Mouse (Mus musculus) midbrain, embryonic 11.5 days (tissue): ENCODE results near the gene Pdcd6. TPM values are rescaled to one million over a fixed set of nuclear protein-coding genes. Genes with fewer than 3 reads are reported as not detected.

Source experiments
- ATAC-seq: fragments of 200-750 bp; cut with Nextera tagmentation; 2 replicates; pipeline ENCODE4 v1.8.0; 2017; ENCODE audit warnings: moderate TSS enrichment, moderate library complexity; ENCODE audit not compliant: low FRiP score
- DNase-seq: peaks from one replicate; pipeline ENCODE4 v3.0.0; 2015; ENCODE audit warnings: low spot score; ENCODE audit errors: missing footprints
- H3K27ac ChIP-seq: fragments of 300-500 bp; sonication (generic); 2 replicates; pipeline ENCODE4 v1.5.1; 2014; ENCODE audit warnings: low read depth, low read length
- H3K27me3 ChIP-seq: fragments of 300-500 bp; sonication (generic); 2 replicates; pipeline ENCODE4 v1.6.1; 2014; ENCODE audit warnings: mild to moderate bottlenecking, low read length, moderate library complexity, mixed read lengths; ENCODE audit not compliant: control insufficient read depth, insufficient read depth
- H3K36me3 ChIP-seq: fragments of 300-500 bp; sonication (generic); 2 replicates; pipeline ENCODE4 v1.6.1; 2014; ENCODE audit warnings: mild to moderate bottlenecking, low read length, moderate library complexity, mixed read lengths; ENCODE audit not compliant: control insufficient read depth, insufficient read depth
- H3K4me1 ChIP-seq: fragments of 300-500 bp; sonication (generic); 2 replicates; pipeline ENCODE4 v1.6.1; 2014; ENCODE audit warnings: low read length; ENCODE audit not compliant: control insufficient read depth, insufficient read depth
- H3K4me2 ChIP-seq: fragments of 300-500 bp; sonication (generic); 2 replicates; pipeline ENCODE4 v1.6.1; 2014; ENCODE audit warnings: mild to moderate bottlenecking, moderate library complexity
- H3K4me3 ChIP-seq: fragments of 300-500 bp; sonication (generic); 2 replicates; pipeline ENCODE4 v1.5.1; 2014; ENCODE audit warnings: low read depth, low read length
- H3K9ac ChIP-seq: fragments of 300-500 bp; sonication (generic); 2 replicates; pipeline ENCODE4 v1.6.1; 2014; ENCODE audit warnings: low read length
- H3K9me3 ChIP-seq: fragments of 300-500 bp; sonication (generic); 2 replicates; pipeline ENCODE4 v1.6.1; 2016; ENCODE audit warnings: low read length; ENCODE audit not compliant: control insufficient read depth
- WGBS: fragments of 180-500 bp; shearing (Covaris S2); extraction: QIAGEN DNeasy Blood & Tissue Kit; methylation state at CpG from one replicate; pipeline ENCODE4 v1.1.7; 2014; 5-methylcytosine and 5-hydroxymethylcytosine counted together
- polyA plus RNA-seq: library from polyadenylated mRNA; unstranded; fragments of >200 nt; fragmentation: Nextera tagmentation; extraction: Ambion mirVana; gene quantifications from 2 replicates; pipeline ENCODE4 v1.2.1, GENCODE M21; 2014

Pdcd6 gene
- polyA plus RNA-seq, 1 experiment from 2014 or later = 125 TPM

DNA sequence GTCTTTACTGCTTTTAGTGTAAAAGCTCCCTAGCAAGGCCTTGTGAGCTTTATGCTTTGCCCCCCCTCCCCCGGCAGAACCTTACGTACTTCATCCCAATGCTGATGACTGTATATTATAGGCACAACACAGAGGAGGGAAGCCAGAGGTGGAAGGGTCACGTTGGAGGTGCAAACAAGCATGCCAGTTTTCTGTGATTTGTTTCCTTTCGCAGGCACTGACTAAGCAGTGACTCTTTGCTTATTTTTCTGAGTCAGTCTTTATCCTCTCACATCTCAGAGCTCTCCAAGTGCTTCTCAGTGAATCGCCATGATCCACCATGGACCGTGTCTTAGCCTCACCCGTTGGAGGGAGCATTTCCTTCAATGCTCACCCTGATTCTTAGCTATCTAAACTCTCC lies 21.0 kb downstream of the Pdcd6 start:
- Histone ChIP-seq H3K27me3 (peaks cover 6% of the 10 kb centered on the region; the same call in 1 of the 2 replicates), H3K9ac (no peak overlapping the region), H3K27ac (no peak overlapping the region), H3K4me1 (no peaks in the 10 kb centered on the region), H3K4me3 (no peak overlapping the region), H3K36me3 (no peaks in the 10 kb centered on the region), H3K9me3 (no peaks in the 10 kb centered on the region), H3K4me2 (no peak overlapping the region)
- WGBS = 85% methylated on average over 7 of the region's 7 CpGs
- DNase-seq (no peak), ATAC-seq (no peak)

- peak; percentile 88 for DNase-seq
- H3K4me2 ChIP-seq = peak within 1 kb of the TSS; percentile 43
- whole genome bisulfite sequencing = under 1% methylated on average over 26 of the region's 27 CpGs
- no peaks in the 10 kb centered on the region for H3K4me1 ChIP-seq
- H3K4me3 ChIP-seq = peak within 1 kb of the TSS; percentile 6; the same call in 1 of the 2 replicates
- no peaks in the 10 kb centered on the region for H3K36me3 ChIP-seq
- 0 out of 2 replicates have a peak within 1 kb of the TSS, but pooled peaks have one; percentile 4 for H3K9ac ChIP-seq
- H3K27ac ChIP-seq = no peak within 1 kb of the TSS
- peak; percentile 82 for ATAC-seq
- no peaks in the 10 kb centered on the region for H3K9me3 ChIP-seq
- H3K27me3 ChIP-seq = peaks cover 8% of the 10 kb centered on the region
Observed at GRCm38 (mm10) chr13:74292167-74292566, 25.2 kb downstream of the Pdcd6 start, which contains the start of gene Ahrr. TSS of gene Ahrr (minus strand) at chr13:74292331.

DNA sequence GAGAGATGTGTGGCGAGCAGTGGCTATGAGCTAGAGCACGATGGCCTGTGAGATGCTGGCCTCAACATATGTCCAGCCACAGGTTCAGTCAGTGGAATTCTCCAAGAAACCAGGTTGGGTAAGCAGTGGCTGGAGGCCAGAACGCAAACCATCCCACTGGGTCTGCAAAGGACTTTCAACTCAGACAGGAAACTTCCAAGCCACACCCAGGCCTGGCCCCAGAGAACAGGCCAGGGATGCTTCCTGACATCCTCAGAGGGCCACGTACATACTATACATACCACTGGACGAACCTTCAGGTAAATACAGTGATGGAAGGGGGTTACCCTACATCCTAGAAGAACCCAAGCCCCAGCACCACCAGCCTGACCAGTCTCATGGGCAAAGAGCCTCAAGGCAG lies 27.7 kb downstream of the Pdcd6 start:
- ATAC-seq (no peak), DNase-seq (no peak)
- H3K27ac ChIP-seq = no peak overlapping the region
- no peaks in the 10 kb centered on the region for H3K4me1 ChIP-seq
- no peak overlapping the region for H3K9ac ChIP-seq
- H3K4me2 ChIP-seq = no peak overlapping the region
- no peak overlapping the region for H3K4me3 ChIP-seq
- no peaks in the 10 kb centered on the region for H3K36me3 ChIP-seq
- no peaks in the 10 kb centered on the region for H3K9me3 ChIP-seq
- peaks cover 8% of the 10 kb centered on the region for H3K27me3 ChIP-seq
- 88% methylated on average over 5 of the region's 5 CpGs for WGBS

DNA sequence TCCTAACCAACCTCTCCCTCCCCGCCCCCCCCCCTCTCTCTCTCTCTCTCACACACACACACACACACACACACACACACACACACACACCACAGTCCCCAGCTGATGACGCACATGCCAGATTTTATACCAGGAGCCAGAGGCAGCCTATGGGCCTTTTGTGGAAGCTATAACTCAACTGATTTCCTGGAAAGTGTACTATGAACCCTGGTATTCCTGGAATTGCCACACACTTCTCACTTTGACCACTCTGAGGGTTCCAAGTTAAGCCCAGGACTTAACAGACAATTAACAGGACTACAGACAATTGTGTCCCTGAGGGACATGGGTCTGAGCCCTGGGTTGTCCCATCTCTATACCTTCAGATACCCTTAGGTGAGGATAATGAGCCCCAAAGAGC lies 35.1 kb downstream of the Pdcd6 start:
- Histone ChIP-seq H3K27me3 (no peaks in the 10 kb centered on the region), H3K9ac (no peak overlapping the region), H3K4me2 (no peak overlapping the region), H3K27ac (no peak overlapping the region), H3K4me1 (no peaks in the 10 kb centered on the region), H3K36me3 (no peaks in the 10 kb centered on the region), H3K4me3 (no peak overlapping the region), H3K9me3 (no peaks in the 10 kb centered on the region)
- 95% methylated on average over 1 of the region's 2 CpGs for WGBS
- no peak for DNase-seq
- ATAC-seq = no peak

- Histone ChIP-seq H3K9ac (no peak overlapping the region), H3K4me3 (no peak overlapping the region), H3K4me1 (no peaks in the 10 kb centered on the region), H3K27ac (no peak overlapping the region), H3K9me3 (no peaks in the 10 kb centered on the region), H3K36me3 (no peaks in the 10 kb centered on the region), H3K4me2 (no peak overlapping the region), H3K27me3 (no peaks in the 10 kb centered on the region)
- ATAC-seq = no peak
- no peak for DNase-seq
- 87% methylated on average over 4 of the region's 4 CpGs for WGBS
Observed at GRCm38 (mm10) chr13:74275726-74276125, 41.7 kb downstream of the Pdcd6 start.

GRCm38 (mm10) chr13:74260231-74260992 lies 57.0 kb downstream of the Pdcd6 start:
- H3K27me3 ChIP-seq = no peaks in the 10 kb centered on the region
- WGBS = 6% methylated on average over 10 of the region's 10 CpGs
- peak overlapping the region; percentile 86 for H3K4me2 ChIP-seq
- no peaks in the 10 kb centered on the region for H3K36me3 ChIP-seq
- no peak for DNase-seq
- H3K4me1 ChIP-seq = no peaks in the 10 kb centered on the region
- H3K27ac ChIP-seq = no peak overlapping the region
- H3K9me3 ChIP-seq = no peaks in the 10 kb centered on the region
- H3K9ac ChIP-seq = peak overlapping the region; percentile 83
- peak overlapping the region; percentile 54 for H3K4me3 ChIP-seq
- ATAC-seq = peak; percentile 90

GRCm38 (mm10) chr13:74259460-74260230 lies 57.7 kb downstream of the Pdcd6 start:
- peak; percentile 89 for ATAC-seq

More at GRCm38 (mm10) chr13:74259460-74260230, 57.7 kb downstream of the Pdcd6 start:
- WGBS = 4% methylated on average over 35 of the region's 35 CpGs
- peak overlapping the region; percentile 86 for H3K4me2 ChIP-seq
- peak; percentile 94 for DNase-seq
- H3K9me3 ChIP-seq = no peaks in the 10 kb centered on the region
- H3K36me3 ChIP-seq = no peaks in the 10 kb centered on the region
- H3K4me3 ChIP-seq = peak overlapping the region; percentile 54
- no peak overlapping the region for H3K27ac ChIP-seq
- no peaks in the 10 kb centered on the region for H3K27me3 ChIP-seq
- no peaks in the 10 kb centered on the region for H3K4me1 ChIP-seq
- peak overlapping the region; percentile 83 for H3K9ac ChIP-seq
